11 mouse cellular contexts compared by ENCODE assay signal in genomic region chr3:96000921-96001501, GRCm38 (mm10). TPM values are rescaled to one million over a fixed set of nuclear protein-coding genes. Genes with fewer than 3 reads are reported as not detected.
DNase-seq lines count a peak whose midpoint lies in the region; ATAC-seq and TF ChIP-seq lines count a peak whose summit lies in the region.
"Had no signal": no experiment of that assay in that cellular context is flagged by ENCODE, and none has a peak within 500 bp of the region (broad histone marks: within the 10 kb centered on the region; RNA-seq: fewer than 3 reads in every experiment).

No protein-coding gene starts in this region.

- ATAC-seq in heart, embryonic 14.5 days (ENCODE audit: insufficient number of reproducible peaks, insufficient read depth, low FRiP score, low read depth): no peak

- DNase-seq in heart, adult 2 months: peak in 1 of 2 experiments; percentile 52
- no peak for DNase-seq in heart, postnatal 4 days
- peak; percentile 31 for DNase-seq in thymus, postnatal 14 days
- no peak for DNase-seq in thymus, postnatal 25 days
- no peak for DNase-seq in urinary bladder, postnatal 10 days (ENCODE audit: low spot score)
- DNase-seq in yolk sac, embryonic 10.5 days (ENCODE audit: low spot score): no peak
- DNase-seq: adrenal gland, adult 2 months; thymus, postnatal 36 days had no signal

- TF ChIP-seq POLR2A in heart, adult 2 months (IDR thresholded peaks at IDR 0.05; ENCODE audit: insufficient read depth, low read depth, low read length): no peak

- peak overlapping the region; percentile 67 for H3K27ac ChIP-seq in heart, adult 2 months
- H3K27ac ChIP-seq in heart, embryonic 14.5 days (replicated peaks in 1 of 2; ENCODE audit: control insufficient read depth in 1 of 2, insufficient read depth in 1 of 2, low read depth in 2 of 2, low read length in 2 of 2): peak overlapping the region; percentile 0 to 73; a peak in 2 of 4 replicates
- H3K27ac ChIP-seq: kidney, postnatal 0 days; lung, embryonic 15.5 days had no signal

- TF ChIP-seq CTCF in heart, adult 2 months (IDR thresholded peaks at IDR 0.05): no peak

- H3K79me2 ChIP-seq in heart, adult 2 months (replicated peaks; ENCODE audit: control insufficient read depth, insufficient read depth, low read length): no peaks in the 10 kb centered on the region

- WGBS in heart, adult 2 months: 31% methylated on average over 9 of the region's 9 CpGs
- 50% methylated on average over 9 of the region's 9 CpGs for WGBS in heart, embryonic 14.5 days

- no peaks in the 10 kb centered on the region for H3K27me3 ChIP-seq in heart, adult 2 months (ENCODE audit: control insufficient read depth, insufficient read depth, low read length)
- no peaks in the 10 kb centered on the region for H3K27me3 ChIP-seq in heart, embryonic 14.5 days (ENCODE audit: control insufficient read depth, insufficient read depth, low read length)
- H3K27me3 ChIP-seq: lung, embryonic 15.5 days had no signal

- H3K9me3 ChIP-seq in heart, embryonic 14.5 days (ENCODE audit: control insufficient read depth, low read length): no peaks in the 10 kb centered on the region
- H3K9me3 ChIP-seq: lung, embryonic 15.5 days had no signal

- H3K4me2 ChIP-seq in heart, embryonic 14.5 days (ENCODE audit: low read length): no peak overlapping the region
- H3K4me2 ChIP-seq: lung, embryonic 15.5 days had no signal

- intact Hi-C loops in heart, adult 2 months (cut with DNase I): loop anchor here (5.0 kb wide), 1 partner anchor 34 kb away; no protein-coding TSS in a partner anchor

- no peaks in the 10 kb centered on the region for H3K36me3 ChIP-seq in heart, adult 2 months (ENCODE audit: control insufficient read depth, insufficient read depth, low read length)
- H3K36me3 ChIP-seq in heart, embryonic 14.5 days (ENCODE audit: control insufficient read depth, insufficient read depth, low read length): no peaks in the 10 kb centered on the region
- H3K36me3 ChIP-seq: lung, embryonic 15.5 days had no signal

- no peak overlapping the region for H3K4me3 ChIP-seq in heart, adult 2 months
- no peak overlapping the region for H3K4me3 ChIP-seq in heart, embryonic 14.5 days (ENCODE audit: control insufficient read depth in 1 of 2, insufficient read depth in 1 of 2, low read depth in 1 of 2, low read length in 2 of 2)
- H3K4me3 ChIP-seq: lung, embryonic 15.5 days had no signal

- peaks cover 14% of the 10 kb centered on the region for H3K4me1 ChIP-seq in heart, adult 2 months (ENCODE audit: control insufficient read depth, insufficient read depth, low read length)
- H3K4me1 ChIP-seq in heart, embryonic 14.5 days (ENCODE audit: control insufficient read depth in 2 of 2, insufficient read depth in 2 of 2, low read length in 2 of 2): peaks cover 24 to 41% of the 10 kb centered on the region in 2 experiments

- 0 out of 2 replicates have a peak overlapping the region, but pooled peaks have one; percentile 33 for H3K9ac ChIP-seq in heart, adult 2 months (ENCODE audit: low read depth, low read length)
- no peak overlapping the region; the same call in 1 of the 2 replicates for H3K9ac ChIP-seq in heart, embryonic 14.5 days (ENCODE audit: low read length)
- H3K9ac ChIP-seq: lung, embryonic 15.5 days had no signal

- TF ChIP-seq EP300 in heart, adult 2 months (IDR thresholded peaks at IDR 0.05; ENCODE audit: insufficient read depth, low read depth, low read length): no peak

RNA-seq across cellular contexts. Expression of gene Plekho1, which starts 5.2 kb away (rescaled TPM):
- 10 to 100 TPM; 65.4 to 67.5 TPM for total RNA-seq in heart, adult 2 months (2021)
- polyA plus RNA-seq in heart, adult 2 months (2012; rRNA removed): 82.8 and 110 TPM in 2 replicates
- 100 to 1,000 TPM; 141 to 164 TPM for total RNA-seq in heart, postnatal 4 days (2021)
- 65.0 and 73.7 TPM in 2 replicates for polyA plus RNA-seq in heart, embryonic 14.5 days (2014; fragmentation: Nextera tagmentation; extraction: Ambion mirVana)

RNA-seq across cellular contexts. Expression of gene Vps45, which starts 57.3 kb away (rescaled TPM):
- total RNA-seq in heart, adult 2 months (2021): 10 to 100 TPM; 23.0 to 24.5 TPM
- 4.3 and 7.1 TPM in 2 replicates for polyA plus RNA-seq in heart, adult 2 months (2012; rRNA removed)
- 10 to 100 TPM; 33.7 to 34.5 TPM for total RNA-seq in heart, postnatal 4 days (2021)
- 22.8 and 24.4 TPM in 2 replicates for polyA plus RNA-seq in heart, embryonic 14.5 days (2014; fragmentation: Nextera tagmentation; extraction: Ambion mirVana)
